Mouse (Mus musculus) embryonic facial prominence, embryonic 11.5 days (tissue): ENCODE data around the gene Dclk3. TPM values are rescaled to one million over a fixed set of nuclear protein-coding genes. Genes with fewer than 3 reads are reported as not detected.

Experiments used
- ATAC-seq: fragments of 200-750 bp; cut with Nextera tagmentation; replicated peaks from 2 replicates; pipeline ENCODE4 v1.8.0; 2017; ENCODE audit warnings: low read depth; ENCODE audit not compliant: insufficient number of reproducible peaks, low FRiP score, low TSS enrichment
- DNase-seq: peaks from one replicate; pipeline ENCODE4 v3.0.0-alpha.2; 2015; ENCODE audit warnings: low spot score
- H3K27ac ChIP-seq: fragments of 300-500 bp; sonication (generic); replicated peaks from 2 replicates; pipeline ENCODE4 v1.5.1; 2014; ENCODE audit warnings: mild to moderate bottlenecking, low read depth, low read length, control low read depth
- H3K27me3 ChIP-seq: fragments of 300-500 bp; sonication (generic); 2 replicates; pipeline ENCODE4 v1.6.1; 2014; ENCODE audit warnings: mild to moderate bottlenecking, low read length, moderate library complexity, mixed read lengths; ENCODE audit not compliant: control insufficient read depth, insufficient read depth
- H3K36me3 ChIP-seq: fragments of 300-500 bp; sonication (generic); replicated peaks from 2 replicates; pipeline ENCODE4 v1.6.1; 2014; ENCODE audit warnings: low read depth, mild to moderate bottlenecking, low read length, moderate library complexity, mixed read lengths; ENCODE audit not compliant: control insufficient read depth, insufficient read depth
- H3K4me1 ChIP-seq: fragments of 300-500 bp; sonication (generic); 2 replicates; pipeline ENCODE4 v1.6.1; 2014; ENCODE audit warnings: low read length, mixed read lengths; ENCODE audit not compliant: control insufficient read depth, insufficient read depth
- H3K4me2 ChIP-seq: fragments of 300-500 bp; sonication (generic); 2 replicates; pipeline ENCODE4 v1.6.1; 2014; ENCODE audit warnings: low read depth, mild to moderate bottlenecking, control low read depth, low read length, moderate library complexity
- H3K4me3 ChIP-seq: fragments of 300-500 bp; sonication (generic); 2 replicates; pipeline ENCODE4 v1.5.1; 2014; ENCODE audit warnings: low read depth, low read length, control low read depth
- H3K9ac ChIP-seq: fragments of 300-500 bp; sonication (generic); replicated peaks from 2 replicates; pipeline ENCODE4 v1.6.1; 2014; ENCODE audit warnings: mild to moderate bottlenecking, control low read depth, low read length
- H3K9me3 ChIP-seq: fragments of 300-500 bp; sonication (generic); replicated peaks from 2 replicates; pipeline ENCODE4 v1.6.1; 2016; ENCODE audit warnings: mild to moderate bottlenecking, low read length, inconsistent platforms, mixed read lengths; ENCODE audit not compliant: control insufficient read depth
- WGBS: fragments of 180-500 bp; shearing (Covaris S2); extraction: QIAGEN DNeasy Blood & Tissue Kit; methylation state at CpG from one replicate; pipeline ENCODE4 v1.1.7; 2014; 5-methylcytosine and 5-hydroxymethylcytosine counted together
- polyA plus RNA-seq: library from polyadenylated mRNA; unstranded; fragments of >200 nt; fragmentation: Nextera tagmentation; extraction: Ambion mirVana; gene quantifications from 2 replicates; pipeline ENCODE4 v1.2.1, GENCODE M21; 2014

Gene Dclk3
- polyA plus RNA-seq, 1 experiment from 2014 or later = 0.58 TPM

GRCm38 (mm10) chr9:111497074-111497811 is 58.4 kb downstream of the Dclk3 start:
- ATAC-seq (peak; percentile 60), DNase-seq (peak; percentile 87)
- no peaks in the 10 kb centered on the region for H3K4me1 ChIP-seq
- H3K9me3 ChIP-seq = no peaks in the 10 kb centered on the region
- no peak overlapping the region for H3K4me2 ChIP-seq
- no peak overlapping the region for H3K9ac ChIP-seq
- WGBS = 37% methylated on average over 9 of the region's 9 CpGs
- H3K4me3 ChIP-seq = no peak overlapping the region
- no peak overlapping the region for H3K27ac ChIP-seq
- H3K36me3 ChIP-seq = no peaks in the 10 kb centered on the region
- H3K27me3 ChIP-seq = no peaks in the 10 kb centered on the region

- WGBS = 85% methylated on average over 9 of the region's 9 CpGs
- Histone ChIP-seq H3K4me3 (no peak overlapping the region), H3K4me2 (no peak overlapping the region), H3K9ac (no peak overlapping the region), H3K27me3 (no peaks in the 10 kb centered on the region), H3K4me1 (no peaks in the 10 kb centered on the region), H3K27ac (no peak overlapping the region), H3K9me3 (no peaks in the 10 kb centered on the region), H3K36me3 (no peaks in the 10 kb centered on the region)
- ATAC-seq (no peak), DNase-seq (no peak)
Observed at GRCm38 (mm10) chr9:111500211-111500610, 61.3 kb downstream of the Dclk3 start.

- DNase-seq (no peak), ATAC-seq (no peak)
- H3K4me2 ChIP-seq = no peak overlapping the region
- 50% methylated on average over 3 of the region's 3 CpGs for WGBS
- no peak overlapping the region for H3K4me3 ChIP-seq
- H3K4me1 ChIP-seq = no peaks in the 10 kb centered on the region
- H3K9ac ChIP-seq = no peak overlapping the region
- H3K36me3 ChIP-seq = no peaks in the 10 kb centered on the region
- no peaks in the 10 kb centered on the region for H3K27me3 ChIP-seq
- no peaks in the 10 kb centered on the region for H3K9me3 ChIP-seq
- no peak overlapping the region for H3K27ac ChIP-seq
Observed at GRCm38 (mm10) chr9:111506075-111506474, 67.2 kb downstream of the Dclk3 start.

- no peaks in the 10 kb centered on the region for H3K9me3 ChIP-seq
- no peak overlapping the region for H3K4me3 ChIP-seq
- no peaks in the 10 kb centered on the region for H3K36me3 ChIP-seq
- no peak overlapping the region for H3K4me2 ChIP-seq
- no peak overlapping the region for H3K27ac ChIP-seq
- H3K4me1 ChIP-seq = no peaks in the 10 kb centered on the region
- no peak for ATAC-seq
- no peak overlapping the region for H3K9ac ChIP-seq
- WGBS = 85% methylated on average over 15 of the region's 15 CpGs
- no peak for DNase-seq
- H3K27me3 ChIP-seq = no peaks in the 10 kb centered on the region
Observed at GRCm38 (mm10) chr9:111514586-111515473, 75.9 kb downstream of the Dclk3 start.

GRCm38 (mm10) chr9:111515536-111515935 is 76.7 kb downstream of the Dclk3 start:
- 88% methylated on average over 3 of the region's 3 CpGs for WGBS
- Histone ChIP-seq H3K4me3 (no peak overlapping the region), H3K27me3 (no peaks in the 10 kb centered on the region), H3K4me1 (no peaks in the 10 kb centered on the region), H3K27ac (no peak overlapping the region), H3K9me3 (no peaks in the 10 kb centered on the region), H3K9ac (no peak overlapping the region), H3K36me3 (no peaks in the 10 kb centered on the region), H3K4me2 (no peak overlapping the region)
- DNase-seq (no peak), ATAC-seq (no peak)

GRCm38 (mm10) chr9:111522226-111522625 is 83.3 kb downstream of the Dclk3 start:
- WGBS = 89% methylated on average over 7 of the region's 7 CpGs

GRCm38 (mm10) chr9:111523111-111523510 is 84.2 kb downstream of the Dclk3 start:
- no peak overlapping the region for H3K4me2 ChIP-seq
- no peak overlapping the region for H3K27ac ChIP-seq
- no peak overlapping the region for H3K4me3 ChIP-seq
- H3K9me3 ChIP-seq = no peaks in the 10 kb centered on the region
- DNase-seq (no peak), ATAC-seq (no peak)
- no peaks in the 10 kb centered on the region for H3K27me3 ChIP-seq
- no peaks in the 10 kb centered on the region for H3K36me3 ChIP-seq
- H3K4me1 ChIP-seq = no peaks in the 10 kb centered on the region
- H3K9ac ChIP-seq = no peak overlapping the region
- 93% methylated on average over 11 of the region's 11 CpGs for WGBS

More at GRCm38 (mm10) chr9:111522226-111522625, 83.3 kb downstream of the Dclk3 start:
- H3K4me2 ChIP-seq = no peak overlapping the region
- no peaks in the 10 kb centered on the region for H3K27me3 ChIP-seq
- H3K27ac ChIP-seq = no peak overlapping the region
- no peaks in the 10 kb centered on the region for H3K36me3 ChIP-seq
- no peaks in the 10 kb centered on the region for H3K4me1 ChIP-seq
- H3K4me3 ChIP-seq = no peak overlapping the region
- no peak overlapping the region for H3K9ac ChIP-seq
- no peak for ATAC-seq
- no peaks in the 10 kb centered on the region for H3K9me3 ChIP-seq
- DNase-seq = no peak

- Histone ChIP-seq H3K9ac (no peak overlapping the region), H3K27ac (no peak overlapping the region), H3K4me1 (no peaks in the 10 kb centered on the region), H3K27me3 (no peaks in the 10 kb centered on the region), H3K36me3 (no peaks in the 10 kb centered on the region), H3K4me3 (no peak overlapping the region), H3K4me2 (no peak overlapping the region), H3K9me3 (no peaks in the 10 kb centered on the region)
- DNase-seq (no peak), ATAC-seq (no peak)
- WGBS = 99% methylated on average over 3 of the region's 3 CpGs
Observed at GRCm38 (mm10) chr9:111523871-111524270, 85.0 kb downstream of the Dclk3 start.
